Mouse (Mus musculus) ES-Bruce4 (cell line): ENCODE measurements at regions not wholly inside any gene's neighbourhood (a gene's known extent, or its start where the extent isn't known, plus 50 kb on each side); places are given as distances from the start of the nearest gene placed in this dataset.

Source experiments
- H3K27ac ChIP-seq: 2 replicates; pipeline ENCODE4 v1.5.1; 2012; ENCODE audit warnings: low read length, inconsistent platforms; ENCODE audit not compliant: insufficient read depth
- H3K27me3 ChIP-seq: 2 replicates; pipeline ENCODE4 v1.6.1; 2012; ENCODE audit warnings: mild to moderate bottlenecking, low read length, inconsistent platforms; ENCODE audit not compliant: control insufficient read depth, poor library complexity, insufficient read depth, severe bottlenecking
- H3K36me3 ChIP-seq: 2 replicates; pipeline ENCODE4 v1.6.1; 2012; ENCODE audit warnings: inconsistent platforms, mild to moderate bottlenecking, low read length, moderate library complexity; ENCODE audit not compliant: control insufficient read depth, poor library complexity, insufficient read depth, severe bottlenecking
- H3K4me1 ChIP-seq: one replicate; pipeline ENCODE4 v1.8.1; 2011; ENCODE audit warnings: low read length; ENCODE audit not compliant: control insufficient read depth, insufficient read depth
- H3K4me3 ChIP-seq: 2 replicates; pipeline ENCODE4 v1.5.1; 2011; ENCODE audit warnings: low read depth, mild to moderate bottlenecking, low read length
- H3K9ac ChIP-seq: 2 replicates; pipeline ENCODE4 v1.6.1; 2012; ENCODE audit warnings: low read depth, mild to moderate bottlenecking, inconsistent platforms; ENCODE audit not compliant: poor library complexity, severe bottlenecking
- H3K9me3 ChIP-seq: replicated peaks from 2 replicates; pipeline ENCODE4 v1.6.1; 2012; ENCODE audit warnings: mild to moderate bottlenecking, low read length, inconsistent platforms; ENCODE audit not compliant: control insufficient read depth, poor library complexity, insufficient read depth, severe bottlenecking
- CTCF ChIP-seq: IDR thresholded peaks from one replicate; pipeline ENCODE4 v1.8.1; 2011; ENCODE audit warnings: low read depth, low read length
- EP300 ChIP-seq: IDR thresholded peaks from 2 replicates; pipeline ENCODE4 v1.6.1; 2011; ENCODE audit warnings: low read depth, low read length; ENCODE audit not compliant: insufficient read depth
- POLR2A ChIP-seq: IDR thresholded peaks from one replicate; pipeline ENCODE4 v1.8.1; 2011; ENCODE audit warnings: low read length; ENCODE audit not compliant: insufficient read depth

GRCm38 (mm10) chr11:79831591-79832320 is 130.4 kb downstream of the Utp6 start:
- TF ChIP-seq EP300 (no peak), CTCF (no peak), POLR2A (no peak)
- Histone ChIP-seq H3K4me3 (no peak overlapping the region), H3K27ac (no peak overlapping the region), H3K9ac (no peak overlapping the region), H3K4me1 (no peaks in the 10 kb centered on the region), H3K9me3 (no peaks in the 10 kb centered on the region), H3K36me3 (no peaks in the 10 kb centered on the region), H3K27me3 (no peaks in the 10 kb centered on the region)

DNA sequence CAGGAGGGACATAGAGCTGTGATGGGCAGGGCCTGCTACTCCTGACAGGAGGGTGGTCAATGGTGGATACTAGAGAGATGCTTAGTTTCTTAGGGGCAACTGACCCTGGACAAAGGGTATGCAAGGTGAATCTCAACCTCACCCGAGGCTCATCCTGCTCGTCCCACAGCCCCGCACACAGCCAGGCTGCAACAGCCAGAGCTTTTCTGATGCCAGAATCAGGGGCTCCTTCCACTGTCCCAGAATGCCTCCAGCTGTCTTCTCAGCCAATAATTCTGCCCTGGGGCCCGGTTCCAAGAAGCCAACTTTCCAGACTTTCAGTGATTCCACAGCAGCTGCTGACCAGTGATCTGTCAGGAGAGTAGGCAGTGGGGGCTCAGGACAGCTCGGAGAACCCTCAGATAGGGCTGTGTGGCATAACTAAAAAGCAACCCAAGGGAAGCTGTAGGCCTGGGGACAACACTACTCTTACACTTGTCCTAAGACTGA is 131.6 kb downstream of the Utp6 start:
- no peaks in the 10 kb centered on the region for H3K36me3 ChIP-seq
- H3K9me3 ChIP-seq: no peaks in the 10 kb centered on the region

GRCm38 (mm10) chr11:79827034-79827433 is 135.2 kb downstream of the Utp6 start:
- no peaks in the 10 kb centered on the region for H3K27me3 ChIP-seq
- no peaks in the 10 kb centered on the region for H3K9me3 ChIP-seq
- no peak overlapping the region for H3K27ac ChIP-seq
- TF ChIP-seq CTCF (no peak), EP300 (no peak), POLR2A (no peak)
- no peak overlapping the region for H3K4me3 ChIP-seq
- H3K36me3 ChIP-seq: no peaks in the 10 kb centered on the region
- H3K4me1 ChIP-seq: no peaks in the 10 kb centered on the region
- no peak overlapping the region for H3K9ac ChIP-seq

More for the DNA sequence above, 131.6 kb downstream of the Utp6 start:
- H3K27ac ChIP-seq: no peak overlapping the region
- H3K9ac ChIP-seq: no peak overlapping the region
- TF ChIP-seq CTCF: no peak
- no peaks in the 10 kb centered on the region for H3K27me3 ChIP-seq
- H3K4me3 ChIP-seq: no peak overlapping the region
- H3K4me1 ChIP-seq: no peaks in the 10 kb centered on the region

DNA sequence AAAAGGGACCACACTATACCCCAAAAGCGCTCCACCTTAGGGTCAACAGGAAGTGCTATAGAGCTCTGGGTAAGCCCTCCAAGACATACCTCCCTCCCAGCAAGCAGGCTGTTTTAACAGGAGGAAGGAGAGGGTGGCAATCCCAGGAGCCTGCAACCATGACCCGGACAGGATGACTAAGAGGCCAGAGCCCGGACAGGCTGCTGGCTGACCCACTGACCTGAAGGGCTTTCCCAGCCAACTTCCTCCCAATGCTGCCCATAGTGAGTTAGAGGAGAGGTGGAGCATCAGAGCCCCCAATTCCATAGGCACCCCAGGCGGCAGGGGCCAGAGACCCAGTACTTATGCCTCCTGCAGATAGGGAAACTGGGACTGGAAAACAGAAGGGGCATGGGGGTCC is 136.3 kb downstream of the Utp6 start:
- Histone ChIP-seq H3K9ac (no peak overlapping the region), H3K27ac (no peak overlapping the region), H3K27me3 (no peaks in the 10 kb centered on the region), H3K36me3 (no peaks in the 10 kb centered on the region), H3K9me3 (no peaks in the 10 kb centered on the region), H3K4me1 (no peaks in the 10 kb centered on the region), H3K4me3 (no peak overlapping the region)
- TF ChIP-seq EP300: no peak
- TF ChIP-seq POLR2A: no peak
- TF ChIP-seq CTCF: no peak

GRCm38 (mm10) chr11:79823631-79824310 is 138.4 kb downstream of the Utp6 start:
- no peaks in the 10 kb centered on the region for H3K9me3 ChIP-seq
- no peaks in the 10 kb centered on the region for H3K27me3 ChIP-seq
- no peak overlapping the region for H3K4me3 ChIP-seq
- H3K27ac ChIP-seq: no peak overlapping the region
- no peaks in the 10 kb centered on the region for H3K4me1 ChIP-seq
- TF ChIP-seq CTCF (no peak), POLR2A (no peak), EP300 (no peak)
- H3K36me3 ChIP-seq: no peaks in the 10 kb centered on the region
- H3K9ac ChIP-seq: no peak overlapping the region

DNA sequence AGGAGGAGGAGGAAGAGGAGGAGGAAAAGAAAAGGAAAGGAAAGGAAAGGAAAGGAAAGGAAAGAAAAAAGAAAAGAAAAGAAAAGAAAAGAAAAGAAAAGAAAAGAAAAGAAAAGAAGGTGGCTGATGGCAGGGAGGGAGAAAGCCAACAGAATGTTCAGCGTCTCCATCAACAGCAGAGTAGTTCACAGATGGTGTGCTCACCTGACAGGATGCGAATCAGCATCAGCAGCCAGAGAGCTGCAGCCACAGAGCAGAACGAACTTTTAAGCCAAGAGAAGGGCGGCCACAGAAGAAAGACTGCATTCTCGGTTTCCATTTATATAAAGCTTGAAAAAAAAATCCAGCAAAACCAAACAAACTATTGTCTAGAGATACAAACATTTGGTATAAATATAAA is 140.2 kb downstream of the Utp6 start:
- H3K27ac ChIP-seq: no peak overlapping the region
- H3K36me3 ChIP-seq: no peaks in the 10 kb centered on the region
- TF ChIP-seq CTCF (no peak), EP300 (no peak), POLR2A (no peak)
- H3K4me3 ChIP-seq: no peak overlapping the region
- no peaks in the 10 kb centered on the region for H3K27me3 ChIP-seq
- H3K4me1 ChIP-seq: no peaks in the 10 kb centered on the region
- H3K9me3 ChIP-seq: no peaks in the 10 kb centered on the region
- no peak overlapping the region for H3K9ac ChIP-seq
